Mouse (Mus musculus): Measurements from ENCODE around the gene Trip12.

The Trip12 gene

DNA sequence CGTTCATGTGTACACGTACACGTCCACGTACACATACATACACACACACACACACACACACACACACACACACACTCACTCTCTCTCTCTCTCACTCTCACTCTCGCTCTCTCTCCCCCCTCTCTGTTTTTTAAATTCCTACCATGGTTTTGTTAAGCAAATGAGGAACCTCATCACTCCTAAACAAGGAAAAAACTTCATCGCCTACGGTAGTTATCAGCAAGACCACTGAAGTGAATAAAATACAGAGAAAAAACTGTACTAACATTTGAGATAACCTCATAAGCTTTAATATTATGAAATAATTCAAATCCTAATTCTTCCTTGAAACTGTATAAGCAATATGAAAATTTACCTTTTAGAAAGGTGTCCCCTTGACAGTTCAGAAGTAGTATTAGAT, 45.0 kb downstream of the Trip12 start:
- DNase-seq (ENCODE audit: low spot score in 2 of 2) = no peak

DNA sequence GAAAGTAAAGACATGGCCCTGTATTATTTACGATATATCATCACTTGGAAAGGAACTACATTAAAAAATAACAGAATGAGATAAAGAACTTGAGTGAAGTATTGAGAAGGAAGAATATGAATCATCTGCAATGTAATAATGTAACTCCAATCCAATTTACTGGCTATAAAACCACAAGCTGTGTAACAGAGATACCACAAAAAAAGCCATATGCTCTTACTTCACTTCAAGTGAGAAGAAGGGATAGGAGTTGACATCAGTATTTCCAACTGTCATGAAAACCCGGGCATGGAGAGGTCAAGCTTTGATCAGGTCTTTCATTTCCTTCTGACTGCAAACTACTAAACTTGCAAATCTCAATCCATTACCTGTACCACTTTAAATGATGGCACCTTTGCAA, 48.9 kb downstream of the Trip12 start:
- no peak for DNase-seq (ENCODE audit: low spot score in 2 of 2)

DNA sequence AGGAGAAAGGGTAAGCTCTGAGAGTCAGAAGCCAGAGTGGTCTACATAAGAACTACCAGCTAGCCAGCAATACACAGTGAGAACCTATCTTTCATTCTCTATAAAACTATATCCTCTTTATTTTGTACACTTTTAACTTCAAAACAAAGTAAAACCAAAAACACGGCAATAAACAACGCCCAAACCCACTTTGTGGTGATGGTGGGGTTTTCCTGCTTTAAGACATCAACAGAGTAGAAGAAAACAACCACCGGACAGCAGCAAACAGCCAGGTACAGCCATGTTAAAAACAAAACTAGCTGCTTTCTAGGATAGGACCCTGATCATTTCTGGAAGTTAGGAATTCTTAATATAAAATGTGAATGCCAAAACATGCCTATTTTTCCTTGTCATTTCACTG, 59.7 kb downstream of the Trip12 start:
- no peak for DNase-seq (ENCODE audit: low spot score in 2 of 2)

DNA sequence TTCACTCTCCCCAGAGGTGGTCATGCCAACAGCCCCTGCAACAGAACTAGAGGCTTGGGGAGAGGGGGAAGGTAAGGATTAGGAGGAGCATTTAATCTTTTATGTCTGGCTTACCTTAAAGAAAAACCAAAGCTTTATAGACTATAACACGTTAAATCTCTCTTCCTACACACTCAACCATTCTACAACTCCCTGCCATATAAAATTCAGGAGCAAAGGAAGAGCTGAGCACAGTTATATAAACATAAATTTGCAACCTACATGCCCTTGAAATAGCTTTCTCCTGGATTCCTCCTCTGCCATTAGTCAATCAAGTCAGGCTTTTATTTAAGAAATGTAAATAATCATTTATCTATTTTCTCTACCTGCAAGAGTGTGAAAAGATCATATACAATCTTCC, 62.9 kb downstream of the Trip12 start:
- DNase-seq (ENCODE audit: low spot score in 2 of 2) = no peak

DNA sequence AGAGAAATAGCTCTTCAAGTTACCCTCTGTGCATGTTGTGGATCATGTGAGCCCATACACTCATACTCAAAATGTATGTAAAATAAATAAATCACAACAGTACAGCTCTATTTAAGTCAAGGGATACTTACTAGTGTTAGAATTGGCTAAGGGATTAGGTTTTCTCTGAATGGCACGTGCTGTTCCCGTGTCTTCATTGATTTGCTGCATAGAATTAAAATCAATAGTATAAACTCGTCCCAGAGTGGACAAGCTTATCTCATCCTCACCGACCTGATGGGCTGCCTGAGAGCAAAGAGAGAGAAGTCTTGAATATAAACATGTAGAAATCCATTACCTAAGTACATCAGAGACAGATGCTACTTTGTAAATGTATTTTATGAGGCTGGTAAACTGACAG, 81.5 kb downstream of the Trip12 start:
- no peak for DNase-seq (ENCODE audit: low spot score in 2 of 2)

DNA sequence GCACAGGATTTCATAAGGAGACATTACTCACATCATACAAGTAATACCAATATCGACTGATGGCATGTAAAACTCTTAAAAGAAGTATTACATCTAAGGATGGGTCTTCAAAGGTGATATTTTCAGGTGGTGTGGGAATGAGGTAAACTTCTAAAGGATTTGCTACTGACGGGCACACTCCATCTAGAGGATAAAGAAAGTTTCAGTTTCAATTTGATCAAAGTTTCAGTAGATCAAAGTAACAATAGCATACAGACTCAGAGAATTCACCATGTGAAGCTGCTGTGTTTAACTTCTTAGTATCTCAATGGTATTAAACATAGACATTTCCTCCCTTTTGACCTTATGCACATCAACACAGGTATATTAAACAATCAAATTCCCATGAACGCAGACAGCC, 98.2 kb downstream of the Trip12 start:
- DNase-seq (ENCODE audit: low spot score in 2 of 2) = no peak

DNA sequence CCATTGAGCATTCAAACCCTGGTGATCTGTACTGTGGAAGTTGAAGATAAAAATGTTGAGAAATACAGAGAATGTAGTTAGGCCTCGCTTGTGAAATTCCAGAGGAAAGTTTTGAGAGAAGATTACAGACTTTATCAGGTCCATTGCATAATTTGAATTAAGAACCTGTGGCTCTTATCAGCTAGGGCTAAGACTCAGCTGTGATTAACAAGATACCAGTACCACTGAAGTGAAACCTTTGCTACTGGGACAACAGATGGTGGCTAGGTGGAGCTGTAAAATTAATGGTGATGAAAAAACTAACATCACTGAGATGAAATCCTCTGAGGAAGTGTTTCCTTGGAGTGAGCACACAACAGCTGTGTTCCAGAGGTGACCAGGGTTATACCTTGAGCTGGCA, 100.2 kb downstream of the Trip12 start:
- DNase-seq (ENCODE audit: low spot score in 2 of 2) = no peak

DNA sequence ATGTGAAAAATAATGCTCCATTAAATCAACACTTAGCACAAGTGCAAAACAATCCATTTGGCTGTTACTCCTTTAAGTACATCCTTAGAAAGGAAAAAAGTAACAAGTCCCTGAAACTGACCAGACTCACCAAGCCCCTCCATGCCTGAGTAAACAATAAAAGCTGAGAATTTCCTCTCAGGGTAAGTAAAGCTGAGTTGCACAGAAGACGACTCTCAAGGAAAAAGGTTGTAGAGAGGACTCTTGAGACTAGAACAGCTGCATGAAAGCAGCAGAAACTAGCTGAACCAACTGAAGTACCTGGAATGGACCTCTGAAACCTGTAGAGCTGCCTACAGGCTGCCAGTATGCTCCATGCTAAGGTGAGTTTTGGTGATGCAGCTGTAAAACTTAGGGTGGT, 103.2 kb downstream of the Trip12 start:
- no peak for DNase-seq (ENCODE audit: low spot score in 2 of 2)

DNA sequence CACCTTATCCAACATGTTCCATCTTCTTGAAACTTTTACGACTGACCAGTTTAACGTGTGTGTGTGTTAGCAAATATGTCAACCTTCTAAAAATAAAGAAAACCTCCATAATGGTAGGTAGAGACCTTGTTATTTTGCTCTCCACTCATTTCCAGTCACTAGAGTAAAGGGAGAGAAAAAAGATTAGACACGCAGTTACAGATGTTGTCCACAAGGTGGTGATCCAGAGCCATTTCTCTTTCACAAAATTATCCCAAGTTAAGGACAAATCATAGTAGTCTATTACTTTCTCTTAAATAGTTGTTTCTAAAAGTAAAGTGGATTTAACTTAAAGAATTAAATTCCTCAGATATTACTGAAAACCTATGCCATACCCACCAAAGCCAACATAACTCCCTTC, 106.5 kb downstream of the Trip12 start:
- no peak for DNase-seq (ENCODE audit: low spot score in 2 of 2)

DNA sequence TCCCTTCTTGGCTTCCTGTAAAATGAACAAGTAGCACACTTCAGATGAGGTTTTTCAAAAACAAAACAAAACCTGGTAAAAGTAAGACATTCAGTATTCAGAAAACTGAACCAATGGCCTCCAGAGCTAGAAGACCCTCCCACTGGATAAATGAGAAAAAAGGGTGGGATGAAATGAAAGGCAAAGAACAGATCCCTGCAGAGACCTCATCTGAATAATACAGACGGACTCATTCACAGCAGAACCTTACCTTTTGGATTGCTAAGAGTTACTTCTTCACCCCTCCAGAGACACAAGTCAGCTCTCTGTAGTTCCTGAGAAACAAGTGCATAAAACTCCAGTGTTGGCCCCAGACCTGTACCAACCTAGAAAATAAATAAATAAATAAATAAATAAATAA, 108.6 kb downstream of the Trip12 start:
- no peak for DNase-seq (ENCODE audit: low spot score in 2 of 2)

DNA sequence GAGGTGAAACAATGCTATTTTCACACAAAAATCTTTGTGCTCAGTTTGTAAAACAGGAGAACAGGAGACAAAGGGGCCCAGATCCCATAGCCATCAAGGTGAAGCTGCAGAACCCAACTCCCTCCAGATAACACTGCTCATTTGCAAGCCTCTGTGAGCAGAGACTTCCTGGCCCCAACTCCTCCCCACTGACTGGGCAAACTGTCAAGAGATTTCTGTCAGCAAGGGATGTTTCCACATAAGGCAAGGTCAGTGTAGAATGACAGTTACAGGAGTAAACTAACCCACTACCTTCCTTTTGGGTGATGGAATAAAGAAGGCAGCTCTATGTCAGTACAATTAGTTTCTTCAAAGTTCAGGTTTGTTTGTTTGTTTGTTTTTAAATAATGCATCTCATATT, 117.5 kb downstream of the Trip12 start:
- no peak for DNase-seq (ENCODE audit: low spot score in 2 of 2)

DNA sequence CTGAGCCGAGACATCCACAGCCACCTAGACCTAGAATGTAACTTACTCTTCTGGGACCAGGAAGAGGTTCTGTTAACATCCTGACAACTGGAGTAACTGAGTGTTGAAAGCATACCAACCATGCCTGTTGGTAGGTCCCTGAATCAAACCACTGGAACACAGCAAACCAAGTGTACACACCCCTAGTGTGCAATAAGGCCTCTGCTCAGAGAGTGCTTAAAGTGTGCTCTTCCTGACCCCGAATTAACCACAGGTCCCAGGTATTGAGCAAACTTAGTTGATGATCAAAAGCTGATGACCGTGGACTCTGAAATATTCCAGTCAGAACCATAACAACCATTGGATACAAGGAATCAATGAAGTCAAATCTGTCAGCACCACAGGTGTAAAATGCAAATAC, 117.9 kb downstream of the Trip12 start:
- no peak for DNase-seq (ENCODE audit: low spot score in 2 of 2)

DNA sequence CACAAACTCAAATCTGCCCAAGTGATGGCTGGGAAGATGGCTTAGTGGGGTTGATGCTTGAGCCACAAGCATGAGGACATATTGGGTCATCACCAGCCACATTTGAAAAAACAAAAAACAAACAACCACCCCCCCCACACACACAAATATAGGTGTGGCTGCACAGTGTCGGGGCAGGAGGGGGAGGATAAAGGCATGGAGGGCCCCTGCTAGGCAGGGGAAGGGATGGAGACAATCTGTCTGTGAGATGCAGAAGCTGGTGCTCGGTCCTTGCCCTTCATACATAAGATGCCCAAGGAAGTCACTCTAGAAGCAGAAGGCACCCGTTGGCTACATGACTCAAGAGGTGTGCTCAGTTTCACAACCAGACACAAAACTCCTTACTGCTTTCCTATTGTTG, 118.4 kb downstream of the Trip12 start:
- DNase-seq (ENCODE audit: low spot score in 2 of 2) = no peak

DNA sequence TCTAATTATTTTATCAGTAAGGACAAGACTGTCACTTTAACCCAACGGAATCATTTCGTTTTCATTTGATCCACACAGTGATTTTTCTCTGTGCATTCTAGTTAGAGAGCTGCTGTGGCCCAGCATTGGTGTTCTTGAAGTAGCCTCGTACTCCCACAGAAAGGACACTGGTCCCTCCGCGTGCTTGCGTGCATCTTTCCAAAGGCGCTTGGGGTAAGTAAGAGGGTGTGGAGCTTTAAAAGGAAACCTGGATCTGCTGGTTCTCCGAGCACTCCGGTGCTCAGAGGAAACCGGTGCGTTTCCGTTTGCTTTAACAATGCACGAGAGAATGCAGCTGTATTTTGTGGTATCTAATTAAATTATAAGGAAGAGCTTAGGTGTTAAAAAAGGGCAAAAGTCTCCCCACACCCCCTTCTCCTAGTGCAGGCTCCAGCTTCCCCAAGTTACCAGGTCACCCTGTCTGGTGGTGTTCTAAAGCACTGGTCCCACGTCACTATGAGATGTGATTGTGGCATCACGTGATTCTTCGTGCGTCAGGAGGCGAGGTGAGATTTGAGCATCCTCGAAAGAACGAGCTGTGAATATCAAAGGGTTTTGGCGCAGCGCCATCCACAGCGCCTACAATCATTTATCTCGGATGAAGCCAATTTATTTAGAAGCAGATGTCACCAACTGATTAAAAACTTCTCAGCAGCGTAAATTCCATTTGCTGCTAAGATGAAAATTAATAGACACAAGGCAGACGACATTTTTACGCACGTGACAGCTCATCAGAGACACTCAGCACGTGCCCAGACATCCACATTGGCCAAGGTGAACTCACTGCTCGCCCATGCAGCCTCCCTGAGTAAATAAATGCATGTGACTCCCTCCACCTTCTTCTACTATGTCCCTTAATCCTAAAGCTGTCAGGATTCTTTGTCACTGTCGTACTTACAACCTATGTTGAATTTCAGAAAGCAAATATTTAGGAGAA, 130.2 kb downstream of the Trip12 start:
- DNase-seq (ENCODE audit: low spot score in 2 of 2) = peak; percentile 19 to 36

DNA sequence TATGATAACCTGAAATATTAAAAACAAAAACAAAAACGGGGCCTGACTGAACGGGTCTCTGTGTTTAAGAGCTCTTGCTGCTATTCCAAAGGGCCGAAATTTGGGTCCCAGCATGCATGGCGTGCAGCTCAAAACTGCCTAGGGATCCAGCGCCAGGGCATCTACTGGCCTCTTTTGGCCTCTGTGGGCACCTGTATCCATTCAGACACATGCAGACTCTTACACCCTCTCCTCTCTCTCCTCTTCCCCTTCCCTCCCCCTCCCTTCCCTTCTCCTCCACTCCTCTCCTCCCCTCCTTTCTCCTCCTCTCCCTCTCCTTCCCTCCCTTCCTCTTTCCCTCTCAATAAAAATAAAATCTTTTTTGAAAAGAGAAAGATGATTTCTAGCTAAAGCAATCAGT, 130.9 kb downstream of the Trip12 start:
- DNase-seq (ENCODE audit: low spot score in 2 of 2) = no peak

DNA sequence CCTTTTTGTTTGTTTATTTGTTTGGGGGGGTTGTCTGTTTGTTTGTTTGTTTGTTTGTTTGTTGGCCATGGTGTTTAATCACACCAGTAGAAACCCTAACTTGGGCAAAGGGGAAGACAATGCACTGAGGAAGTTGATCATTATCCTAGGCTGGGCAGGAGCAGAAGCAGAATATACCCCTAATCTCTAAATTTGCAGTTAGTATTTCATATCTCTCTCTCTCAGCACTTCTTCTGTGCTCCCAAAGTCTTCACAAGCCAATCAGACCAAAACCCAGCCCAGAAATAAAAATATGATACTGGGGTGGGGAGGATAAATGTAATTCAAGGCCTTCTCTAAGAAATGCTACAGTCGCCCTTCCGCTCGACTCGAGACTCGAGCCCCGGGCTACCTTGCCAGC, 140.1 kb downstream of the Trip12 start:
- DNase-seq (ENCODE audit: low spot score in 2 of 2) = no peak

DNA sequence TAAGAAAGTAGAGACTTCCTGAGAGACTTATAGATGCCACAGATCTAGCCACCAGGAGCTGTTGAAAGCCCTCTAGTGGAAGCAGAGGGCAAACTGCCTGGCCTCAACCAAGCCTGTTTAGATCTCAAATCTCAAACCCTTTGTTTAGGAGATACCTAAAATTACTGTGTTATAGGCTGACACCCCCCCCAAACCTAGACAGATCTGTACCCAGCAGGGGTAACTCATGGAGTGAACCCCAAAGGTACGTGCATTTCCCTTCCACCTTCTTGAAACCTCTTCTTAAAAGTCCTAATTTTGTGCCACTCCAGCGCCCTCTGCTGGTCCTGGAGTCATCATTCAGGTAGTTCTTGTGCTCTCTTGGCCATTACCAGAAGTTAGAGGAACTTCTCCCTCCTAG, 143.2 kb downstream of the Trip12 start:
- peak; percentile 16 to 19 for DNase-seq (ENCODE audit: low spot score in 2 of 2)

DNA sequence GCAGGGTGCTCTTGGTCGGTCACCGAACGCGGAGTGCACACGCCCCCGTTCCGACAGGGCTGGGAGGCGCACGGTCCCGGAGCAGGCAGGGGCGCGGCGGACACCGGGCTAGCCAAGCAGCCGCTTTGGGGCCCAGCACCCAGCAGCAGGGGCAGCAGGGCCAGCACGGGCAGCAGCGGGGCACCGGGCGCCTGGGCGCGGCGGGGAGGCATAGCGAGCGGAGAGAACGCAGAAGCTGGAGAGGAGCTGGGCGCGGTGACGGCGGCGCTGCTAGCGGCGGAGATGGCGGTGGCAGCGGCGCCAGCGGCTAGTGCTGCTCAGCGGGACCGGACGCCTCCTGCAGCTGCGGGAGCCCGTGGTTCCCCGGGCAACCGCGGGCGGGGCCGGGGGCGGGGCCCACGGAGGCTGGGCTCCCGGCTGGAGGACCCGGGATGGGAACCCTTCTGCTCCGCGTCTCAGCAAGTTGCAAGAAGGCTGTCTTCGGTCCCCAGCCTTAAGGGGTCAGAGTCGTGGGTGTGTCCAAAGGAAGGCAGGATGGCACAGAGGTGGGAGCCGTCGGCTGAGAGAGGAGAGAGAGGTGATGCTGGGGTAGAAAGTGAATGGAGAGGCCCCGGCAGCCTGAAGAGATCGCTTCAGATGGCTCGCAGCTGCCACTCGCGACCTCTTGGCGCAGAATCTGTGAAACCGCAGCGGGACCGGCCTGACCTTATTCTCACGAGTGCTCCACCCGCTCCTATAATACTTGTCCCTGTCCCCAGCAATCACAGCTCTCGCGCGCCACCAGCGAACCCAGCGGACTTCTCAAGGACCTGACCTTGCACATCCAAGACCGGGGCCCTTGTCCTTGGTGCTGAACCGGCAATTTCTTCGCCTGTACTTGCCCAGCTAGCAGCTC, 144.6 kb downstream of the Trip12 start, which contains the start of gene Dner:
Gene Dner, minus strand, starts transcription at position 705 of the 895 bp plus-strand sequence.
- DNase-seq (ENCODE audit: low spot score in 2 of 2) = peak; percentile 18 to 25

DNA sequence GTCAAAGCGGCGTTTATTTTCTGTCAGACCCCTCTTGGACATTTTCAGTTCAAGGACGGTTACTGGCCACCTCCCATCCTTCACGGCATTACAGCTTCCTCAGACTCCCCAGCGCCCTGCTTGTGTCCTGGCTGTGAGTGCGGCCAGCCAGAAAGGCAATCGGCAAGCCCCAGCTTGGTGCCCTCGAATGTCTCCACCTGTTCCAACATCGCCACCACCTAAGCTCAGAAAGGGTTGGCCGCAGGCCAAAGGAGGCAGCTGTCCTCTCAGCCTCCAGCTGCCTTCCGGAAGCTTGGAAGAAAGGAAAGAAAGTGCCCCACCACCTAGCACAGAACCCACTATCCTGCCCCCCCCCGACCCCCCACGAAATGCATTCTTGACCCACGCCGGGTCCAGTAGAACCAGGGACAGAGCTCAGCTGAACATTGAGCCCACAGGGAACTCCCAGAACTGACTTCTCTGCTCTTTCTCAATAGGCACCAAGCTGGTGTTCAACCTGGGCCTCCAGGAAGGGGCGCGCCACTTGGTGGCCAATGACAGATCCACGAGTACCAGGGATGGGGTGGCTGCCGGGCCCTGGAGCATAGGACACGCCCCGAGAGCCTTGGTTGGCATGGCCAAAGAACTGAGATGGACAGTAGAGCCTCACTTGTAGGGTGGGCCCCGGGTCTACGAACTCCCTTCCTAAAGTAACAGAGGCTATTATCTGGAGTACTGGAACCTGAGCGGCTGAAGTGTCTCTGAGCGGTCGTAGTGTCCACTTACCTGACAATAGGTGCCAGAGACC, 145.4 kb downstream of the Trip12 start:
- no peak for DNase-seq (ENCODE audit: low spot score in 2 of 2)

DNA sequence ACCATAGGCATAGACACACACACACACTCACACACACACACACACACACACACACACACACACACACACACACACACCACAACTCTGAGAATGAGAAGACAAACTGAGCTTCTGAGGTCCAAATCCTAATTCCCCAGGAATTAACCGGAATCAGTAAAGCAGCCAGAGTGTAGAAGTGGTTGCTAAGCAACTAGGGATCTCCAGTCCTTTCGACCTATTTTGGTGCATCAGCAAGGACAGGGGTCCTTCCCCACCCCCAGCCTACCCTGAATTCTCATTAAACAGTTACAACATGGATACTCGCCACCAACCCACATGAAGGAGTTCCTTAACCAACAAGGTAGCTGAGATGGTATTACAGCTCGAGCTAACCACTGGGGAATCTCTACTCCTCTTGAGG, 162.4 kb downstream of the Trip12 start:
- no peak for DNase-seq (ENCODE audit: low spot score in 2 of 2)

Measured in natural killer cell, adult 2 months (primary cell).